Mouse (Mus musculus) 3T3-L1 (cell line): ENCODE data around the gene Cyp4f13.
A peak's percentile ranks its signal among the peaks of the same experiment; 100 is the strongest.

Experiments used
- DNase-seq: peaks from one replicate; pipeline ENCODE4 v3.0.0-alpha.2; 2015; ENCODE audit warnings: low read depth, low spot score

Gene Cyp4f13

DNA sequence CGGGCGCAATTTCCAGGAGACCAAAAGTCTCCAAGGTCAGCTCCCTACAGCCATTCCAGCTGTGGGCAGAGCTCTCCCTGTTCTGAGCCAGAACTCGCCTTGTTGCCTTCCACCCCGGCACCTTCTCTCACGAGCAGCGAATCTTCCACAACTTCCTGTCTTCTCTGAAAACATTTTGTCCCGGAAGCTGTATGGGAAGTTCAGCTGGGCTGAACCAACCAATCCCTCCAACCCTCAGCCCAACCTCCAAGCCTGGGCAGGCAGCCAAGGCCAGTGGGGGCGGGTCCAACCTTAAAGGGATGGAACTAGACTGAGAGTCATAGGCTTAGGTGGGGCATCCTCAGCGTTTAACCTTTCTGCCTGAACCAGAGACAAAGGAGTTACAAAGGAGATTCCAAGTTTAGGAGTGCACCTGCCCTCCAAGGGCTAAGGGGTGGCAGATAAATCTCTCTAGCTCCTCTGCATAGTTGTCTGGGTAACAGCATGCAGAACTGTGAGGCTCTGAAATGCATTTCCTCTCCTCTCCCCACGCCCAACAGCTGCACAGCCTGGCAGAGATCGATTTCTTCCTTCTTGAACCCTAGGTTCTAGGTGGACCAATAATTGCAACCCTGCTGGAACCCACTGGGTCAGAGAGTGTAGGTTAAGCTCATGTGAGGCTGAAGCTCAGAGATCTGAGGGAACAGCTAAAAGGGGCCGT, at the start of gene Cyp4f13:
Gene Cyp4f13 (minus strand): TSS at position 188 of the 700 bp plus-strand sequence.
- DNase-seq: peak; percentile 96

DNA sequence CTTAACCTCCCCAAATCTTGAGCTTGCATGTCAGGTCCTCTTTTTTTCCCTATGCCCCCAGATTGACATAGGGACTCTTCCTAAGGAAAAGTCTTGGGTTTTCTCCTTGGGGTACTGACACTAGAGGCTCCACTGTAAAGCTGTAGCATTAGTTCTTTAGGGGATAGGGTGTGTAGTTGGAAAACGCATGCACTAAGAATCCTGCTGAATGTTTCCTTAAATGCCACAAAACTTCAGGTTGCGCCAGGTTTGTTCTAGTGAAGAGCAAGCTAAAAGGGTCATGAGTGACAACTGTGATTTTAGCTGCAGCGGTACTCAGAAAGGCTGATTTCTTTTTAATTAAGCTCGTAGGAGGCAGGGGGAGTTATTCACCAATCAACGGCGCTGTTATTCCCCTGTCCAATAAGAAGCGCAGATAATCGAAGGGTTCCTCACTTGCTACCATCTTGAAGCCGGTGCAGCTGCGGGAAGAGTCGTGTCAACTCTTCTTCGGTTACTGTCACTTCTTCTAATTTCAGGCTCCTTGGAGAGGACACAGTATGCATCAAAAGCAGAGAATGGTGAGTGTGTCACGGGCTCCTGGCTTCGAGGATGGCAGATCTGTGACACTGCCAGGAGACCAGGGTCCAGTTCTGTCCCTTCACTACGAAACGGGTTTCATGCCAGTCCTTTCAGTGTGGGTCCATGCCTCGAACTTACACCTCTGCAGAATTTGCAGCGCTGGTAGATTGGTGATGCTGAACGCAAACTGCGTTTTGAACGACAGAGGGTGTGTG, 45.7 kb upstream of the Cyp4f13 start, which contains the start of gene Zfp952:
Gene Zfp952 (plus strand): TSS at position 431 of the 776 bp plus-strand sequence.
- DNase-seq: peak; percentile 94

DNA sequence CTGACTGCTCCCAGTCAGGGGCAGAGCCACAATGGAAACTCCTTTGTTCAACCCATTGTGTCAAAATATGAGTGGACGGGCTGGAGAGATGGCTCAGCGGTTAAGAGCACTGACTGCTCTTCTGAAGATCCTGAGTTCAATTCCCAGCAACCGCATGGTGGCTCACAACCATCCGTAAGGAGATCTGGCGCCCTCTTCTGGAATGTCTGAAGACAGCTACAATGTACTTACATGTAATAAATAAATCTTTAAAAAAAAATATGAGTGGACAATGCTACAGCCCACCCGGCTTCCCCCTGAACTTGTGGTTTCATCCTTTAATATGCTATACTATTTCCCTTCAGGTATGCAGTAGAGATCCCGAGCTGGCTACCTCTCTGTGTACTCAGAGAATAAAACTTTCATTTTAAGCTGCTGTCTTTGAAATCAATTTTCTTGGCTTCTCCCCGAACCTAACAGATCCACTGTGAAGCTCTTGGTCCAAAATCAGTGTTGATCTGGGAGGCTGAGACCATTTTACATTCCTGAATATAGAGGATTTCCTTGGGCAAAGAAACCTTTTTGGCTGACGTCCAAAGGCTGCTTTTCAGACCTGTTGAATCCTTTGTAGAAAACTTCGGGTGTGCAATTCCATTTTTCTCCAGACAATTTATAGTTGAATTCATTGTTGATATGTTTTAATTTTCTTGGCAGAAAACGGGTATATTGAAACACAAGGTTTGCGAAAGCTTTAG, 44.9 kb upstream of the Cyp4f13 start:
- DNase-seq: peak; percentile 11

DNA sequence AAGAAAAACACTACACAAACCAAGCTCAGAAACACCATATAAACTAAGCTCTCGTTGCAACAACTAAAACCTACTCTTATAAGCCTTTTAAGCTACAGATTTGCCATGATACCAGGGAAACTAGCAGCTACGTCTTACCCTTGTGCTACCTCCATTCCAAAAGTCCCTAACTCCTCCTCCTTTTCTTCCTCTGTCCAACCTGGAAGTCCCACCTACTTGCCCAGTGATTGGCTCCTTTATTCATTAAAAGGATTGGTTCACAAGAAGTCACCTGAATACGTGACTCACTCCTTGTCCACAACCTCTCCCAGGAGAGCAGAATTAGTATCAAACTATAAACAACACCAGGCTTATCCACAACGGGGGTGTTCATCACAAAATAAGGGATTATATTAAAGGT, 39.1 kb upstream of the Cyp4f13 start:
- DNase-seq: no peak

DNA sequence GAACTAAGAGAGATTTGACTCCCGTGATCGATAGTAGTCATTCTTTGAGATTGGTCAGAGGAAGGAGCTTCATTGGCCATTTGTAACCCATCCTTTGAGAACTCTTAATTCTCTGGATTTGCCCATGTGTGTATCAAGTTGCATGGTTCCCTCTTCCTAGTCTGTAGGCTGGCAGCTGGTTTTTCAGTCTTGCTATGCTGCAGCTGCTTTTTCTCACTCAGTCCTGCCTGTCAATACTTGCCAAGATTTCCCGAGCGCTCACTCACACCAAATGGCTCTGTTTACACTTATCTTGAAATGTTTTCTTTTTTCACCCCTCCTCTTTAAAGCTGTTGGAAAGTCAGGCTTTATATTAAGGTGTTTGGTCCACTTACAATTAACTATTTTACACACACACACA, 34.2 kb upstream of the Cyp4f13 start:
- no peak for DNase-seq

DNA sequence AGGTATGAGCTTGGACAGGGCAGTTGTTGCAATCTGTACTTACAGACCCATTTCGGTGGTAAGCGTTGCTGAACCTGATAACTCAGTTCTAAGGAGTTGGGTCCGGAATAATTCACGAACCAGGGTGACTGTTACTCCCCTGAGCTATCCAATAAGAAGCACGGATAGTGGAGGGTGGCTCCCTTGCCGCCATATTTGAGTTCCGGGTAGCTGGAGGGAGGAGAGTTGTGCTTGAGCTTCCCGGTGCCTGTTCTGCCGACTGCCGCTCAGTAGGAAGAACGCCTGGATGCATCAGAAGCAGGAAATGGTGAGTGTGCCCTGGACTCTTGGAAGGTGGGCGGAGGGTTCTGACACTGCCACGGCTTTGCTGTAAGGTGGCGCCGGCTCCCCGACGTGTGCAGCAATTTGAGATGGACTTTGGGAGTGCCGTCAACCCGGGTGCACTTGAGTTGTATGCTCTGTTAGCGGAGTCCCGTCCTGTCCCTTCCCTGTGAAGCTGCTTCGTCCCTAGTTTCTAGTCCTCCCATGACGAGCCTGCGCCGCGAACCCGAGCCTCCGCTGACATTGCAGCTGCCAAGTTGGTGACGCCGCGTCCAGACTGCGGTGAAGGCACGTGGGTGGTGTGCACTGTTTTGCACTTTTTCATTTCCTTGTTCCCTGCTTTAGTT, 18.6 kb upstream of the Cyp4f13 start, which contains the start of gene Zfp472:
Gene Zfp472 (plus strand): TSS at position 192 of the 668 bp plus-strand sequence.
- DNase-seq: peak; percentile 96

DNA sequence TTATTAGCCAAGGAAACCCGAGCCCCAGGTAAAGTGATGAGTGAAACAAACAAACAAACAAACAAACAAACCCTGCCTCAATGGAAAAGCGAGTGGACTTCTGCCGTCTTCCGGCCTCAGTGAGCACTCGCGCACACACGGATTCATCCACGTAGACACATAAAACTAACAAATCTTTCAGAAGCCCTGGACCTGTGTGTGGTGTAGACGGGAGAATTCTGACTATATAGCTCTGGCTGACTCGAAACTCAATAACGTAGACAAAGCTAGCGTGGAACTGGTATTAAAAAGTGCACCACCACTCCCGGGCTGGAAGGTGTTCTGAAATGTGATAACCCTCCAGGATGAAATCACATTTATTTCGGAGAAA, 18.0 kb upstream of the Cyp4f13 start:
- DNase-seq: no peak

DNA sequence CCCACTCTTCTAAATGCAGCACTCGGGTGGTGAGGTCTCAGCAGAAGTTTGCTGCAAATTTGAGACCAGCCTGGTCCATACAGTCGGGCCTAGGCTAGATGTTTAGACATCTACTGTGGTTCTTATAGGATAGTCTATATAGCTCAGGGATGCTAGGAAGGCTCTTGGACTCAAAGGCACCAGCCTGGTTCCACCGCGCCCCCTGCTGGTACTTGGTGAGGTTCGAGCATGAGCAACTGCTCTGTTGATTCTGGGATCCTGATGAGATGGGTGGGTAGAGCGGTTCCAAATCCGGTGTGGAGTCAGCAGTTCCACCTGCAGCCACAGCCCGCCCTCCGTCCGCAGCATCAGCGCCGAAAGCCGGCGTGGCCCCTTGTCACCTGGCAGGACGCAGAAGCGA, 4.2 kb upstream of the Cyp4f13 start:
- DNase-seq: peak; percentile 63

DNA sequence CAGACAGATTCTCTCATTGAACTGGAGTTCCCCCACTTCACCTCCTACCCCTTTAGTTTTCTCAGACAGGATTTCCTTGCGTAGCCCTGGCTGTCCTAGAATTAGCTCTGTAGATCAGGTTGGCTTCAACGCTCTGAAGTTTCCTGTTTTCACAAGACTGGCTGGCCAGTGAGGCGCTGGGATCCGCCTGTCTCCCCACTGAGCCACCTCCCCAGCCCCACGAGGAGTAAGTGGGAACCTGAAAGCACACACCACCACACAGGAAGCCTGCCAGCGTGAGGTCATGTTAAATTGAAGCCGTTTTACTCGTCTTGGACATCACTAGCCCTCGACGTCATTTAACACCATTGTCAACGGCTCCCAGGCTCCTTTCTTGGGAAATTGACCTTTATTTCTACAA, 3.8 kb upstream of the Cyp4f13 start:
- no peak for DNase-seq

DNA sequence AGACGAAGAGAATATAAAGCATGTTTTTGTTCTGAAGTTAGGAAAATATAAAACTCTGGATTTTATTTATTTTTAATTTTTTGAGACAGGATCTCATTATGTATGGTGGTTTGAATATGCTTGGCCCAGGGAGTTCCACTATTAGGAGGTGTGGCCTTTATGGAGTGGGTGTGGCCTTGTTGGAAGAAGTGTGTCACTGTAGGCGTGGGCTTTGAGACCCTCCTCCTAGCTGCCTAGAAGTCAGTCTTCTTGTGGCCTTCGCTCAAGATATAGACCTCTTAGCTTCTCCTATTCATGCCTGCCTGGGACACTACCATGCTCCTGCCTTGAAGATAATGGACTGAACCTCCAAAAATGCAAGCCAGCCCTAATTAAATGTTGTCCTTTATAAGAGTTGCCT, 2.9 kb upstream of the Cyp4f13 start:
- no peak for DNase-seq

DNA sequence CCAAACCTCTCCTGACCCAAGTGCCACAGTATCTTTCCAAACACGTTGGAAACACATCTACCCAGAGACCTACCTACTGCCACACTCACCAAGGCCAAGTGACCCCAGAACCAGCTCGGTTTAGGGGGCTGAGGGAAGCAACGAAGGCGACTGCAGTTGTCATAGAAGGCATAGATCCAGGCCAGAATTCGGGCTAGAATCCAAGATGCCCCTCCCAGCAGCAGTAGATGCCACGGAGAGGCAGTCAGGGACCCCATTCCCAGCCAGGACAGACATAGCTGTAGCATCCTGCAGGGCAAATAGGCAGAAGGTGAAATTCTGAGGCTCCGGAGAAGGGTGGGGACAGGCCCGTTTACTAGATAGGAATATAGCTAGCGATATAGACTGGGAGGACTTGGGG, 486 bp downstream of the Cyp4f13 start:
- no peak for DNase-seq

DNA sequence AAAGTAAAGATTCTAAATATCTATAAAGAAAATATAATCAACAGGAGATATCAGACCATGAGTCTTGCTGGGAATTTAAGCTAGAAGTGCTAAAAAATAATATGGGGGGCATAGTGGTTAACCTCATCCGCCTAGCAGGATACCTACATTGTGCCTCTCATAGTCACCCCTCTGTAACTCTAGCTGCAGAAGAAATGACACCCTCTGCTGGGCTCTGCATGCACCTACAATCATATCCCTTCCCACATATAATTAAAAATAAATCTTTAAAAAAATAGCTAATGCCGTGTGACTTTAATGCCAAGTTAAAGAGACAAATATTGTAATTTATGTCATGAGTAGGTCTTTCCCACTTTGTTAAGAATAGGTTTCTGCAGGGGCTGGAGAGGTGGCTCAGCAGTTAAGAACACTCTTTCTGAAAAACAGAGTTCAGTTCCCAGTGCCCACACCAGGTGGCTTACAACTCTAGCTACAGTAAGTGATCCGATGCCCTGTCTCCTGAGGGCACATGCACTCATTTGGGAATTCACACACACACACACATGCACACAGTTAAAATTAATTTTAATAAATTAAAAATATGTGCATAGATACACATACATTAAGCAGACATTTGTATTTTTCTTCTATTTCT, 2.7 kb downstream of the Cyp4f13 start:
- DNase-seq: peak; percentile 11

DNA sequence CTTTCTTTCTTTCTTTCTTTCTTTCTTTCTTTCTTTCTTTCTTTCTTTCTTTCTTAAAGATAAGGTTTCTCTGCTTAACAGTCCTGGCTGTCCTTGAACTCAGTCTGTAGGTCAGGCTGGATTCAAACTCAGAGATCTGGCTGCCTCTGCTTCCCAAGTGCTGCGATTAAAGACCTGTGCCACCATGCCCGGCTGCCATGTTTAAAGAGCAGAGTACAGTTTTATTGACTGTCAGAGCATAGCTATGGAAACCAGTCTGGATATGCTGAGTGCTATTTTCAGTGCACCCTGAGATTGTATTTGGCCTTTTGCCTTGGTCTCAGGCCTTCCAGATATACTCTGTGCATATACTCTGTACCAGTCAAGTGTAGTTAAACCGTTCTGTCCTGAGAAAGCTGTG, 3.5 kb downstream of the Cyp4f13 start:
- no peak for DNase-seq

DNA sequence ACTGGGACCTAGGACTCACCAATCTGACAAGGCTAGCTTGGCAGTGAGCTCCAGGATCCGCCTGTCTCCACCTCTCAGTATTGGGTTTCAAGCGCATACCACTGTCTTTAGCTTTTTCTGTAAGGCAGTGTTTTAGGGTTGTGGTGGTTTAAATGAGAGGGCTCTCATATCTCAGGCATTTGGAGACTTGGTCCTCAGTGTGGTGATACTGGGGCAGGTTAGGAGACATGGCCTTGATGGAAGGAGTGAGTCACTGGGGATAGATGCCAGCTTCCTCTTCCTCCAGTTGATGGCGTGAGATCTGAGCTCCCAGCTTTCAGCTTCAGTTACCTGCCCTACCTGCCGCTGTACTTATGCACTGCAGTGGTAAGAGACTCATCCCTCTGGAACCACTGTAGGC, 7.4 kb downstream of the Cyp4f13 start:
- no peak for DNase-seq

DNA sequence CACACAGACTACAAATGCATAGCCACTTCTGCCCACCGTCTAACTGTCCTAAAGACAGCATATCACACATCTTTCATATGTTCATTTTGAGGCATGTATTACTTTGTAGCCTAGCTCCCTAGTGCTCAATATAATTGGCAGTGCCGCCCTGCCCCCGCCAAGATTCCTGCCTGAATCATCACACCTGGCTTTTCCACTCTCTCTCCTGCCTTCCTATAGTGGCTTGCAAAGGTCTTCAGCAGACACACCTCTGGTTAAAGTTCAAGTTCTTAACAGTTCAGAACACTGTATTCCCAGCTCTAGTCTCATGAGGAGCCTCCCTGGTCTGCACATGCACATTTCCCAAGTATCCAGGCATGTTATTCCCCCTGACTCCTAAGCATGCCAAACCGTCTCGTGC, 19.4 kb downstream of the Cyp4f13 start:
- no peak for DNase-seq

DNA sequence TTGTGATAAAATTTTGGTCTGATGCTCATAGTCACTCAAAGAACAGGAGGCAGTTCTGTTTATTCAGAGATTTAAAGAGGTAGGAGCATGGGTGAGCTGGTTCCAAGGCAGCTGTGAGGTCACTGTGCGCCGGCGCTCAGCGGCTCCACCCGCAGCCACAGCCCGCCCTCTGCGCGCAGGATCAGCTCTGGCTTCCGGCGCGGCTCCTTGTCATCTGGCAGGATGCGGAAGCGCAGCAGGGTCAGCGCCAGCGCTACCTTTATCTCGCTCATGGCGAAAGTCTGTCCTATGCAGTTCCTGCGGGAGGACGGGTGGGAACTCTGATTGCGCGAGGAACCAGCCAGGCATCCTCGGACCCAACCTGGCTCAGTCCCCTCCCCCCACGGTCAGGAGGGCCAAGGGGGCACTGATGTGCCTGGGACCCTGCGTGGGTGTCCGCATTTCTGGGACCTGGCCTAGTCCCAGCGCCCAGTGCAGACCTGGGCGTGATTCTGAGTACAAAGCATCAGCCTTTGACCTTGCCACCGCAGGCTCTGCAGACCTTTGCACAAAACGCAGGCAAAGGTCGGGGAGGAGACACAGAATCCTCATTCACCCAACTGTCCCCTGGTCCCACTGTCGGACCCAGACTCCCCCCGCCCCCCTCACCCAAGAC, 22.4 kb downstream of the Cyp4f13 start:
- DNase-seq: no peak

DNA sequence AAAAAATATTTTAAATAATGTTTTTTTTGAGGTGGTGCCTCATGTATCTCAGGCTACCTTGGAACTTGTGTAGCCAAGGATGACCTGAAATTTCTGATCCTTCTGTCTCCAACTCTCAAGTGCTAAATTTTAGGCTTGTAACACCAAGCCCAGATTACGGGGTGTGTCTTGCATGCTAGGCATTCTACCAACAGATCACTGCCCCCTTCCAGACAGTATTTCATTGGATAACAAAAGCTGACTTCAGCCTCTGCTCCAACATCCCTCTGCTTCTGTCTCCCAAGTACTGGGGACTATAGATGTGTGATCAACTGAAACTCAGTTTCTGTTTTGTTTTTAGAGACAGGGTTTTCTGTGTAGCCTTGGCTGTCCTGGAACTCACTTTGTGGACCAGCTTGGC, 23.5 kb downstream of the Cyp4f13 start:
- no peak for DNase-seq

DNA sequence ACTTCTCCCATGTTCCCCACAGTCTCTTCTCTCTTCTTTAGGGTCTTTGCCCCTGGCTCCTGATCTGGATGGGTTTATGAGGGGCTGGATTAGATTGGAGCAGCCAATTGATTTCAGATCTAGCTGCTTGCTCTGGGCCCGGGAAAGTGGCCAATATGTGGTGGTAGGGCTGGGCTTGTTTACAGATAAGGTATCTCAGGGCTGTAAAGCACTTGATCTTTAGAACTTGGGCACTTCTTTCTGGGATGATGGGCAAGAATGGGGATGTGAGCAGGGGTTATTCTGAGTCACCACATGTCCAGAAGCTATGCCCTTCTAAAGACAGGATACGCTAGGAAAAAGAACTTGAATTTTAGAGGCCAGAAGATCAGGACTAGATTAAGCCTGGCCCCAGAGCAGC, 28.1 kb downstream of the Cyp4f13 start:
- DNase-seq: no peak

DNA sequence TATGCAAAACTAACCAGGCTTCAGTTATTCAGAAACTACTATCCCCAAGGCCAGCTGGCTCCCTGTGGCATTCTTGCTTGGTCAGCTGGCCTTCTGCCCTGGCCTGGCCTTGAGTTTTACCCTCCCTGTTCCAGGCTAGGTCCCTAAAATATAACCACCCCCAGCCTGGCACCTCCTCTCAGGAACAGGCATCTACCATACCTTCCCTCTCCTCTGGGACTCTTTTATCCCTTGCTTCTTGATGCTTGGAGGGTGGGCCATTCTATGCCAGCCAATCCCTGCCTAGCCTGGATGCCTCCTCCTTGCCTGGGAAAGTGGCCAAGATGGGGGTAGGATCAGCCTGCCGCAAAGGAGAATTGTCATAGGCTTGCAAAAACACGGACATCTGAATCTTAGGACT, 30.1 kb downstream of the Cyp4f13 start, which contains the start of gene Cyp4f14:
Gene Cyp4f14 (minus strand): TSS at position 212 of the 400 bp plus-strand sequence.
- peak; percentile 7 for DNase-seq

DNA sequence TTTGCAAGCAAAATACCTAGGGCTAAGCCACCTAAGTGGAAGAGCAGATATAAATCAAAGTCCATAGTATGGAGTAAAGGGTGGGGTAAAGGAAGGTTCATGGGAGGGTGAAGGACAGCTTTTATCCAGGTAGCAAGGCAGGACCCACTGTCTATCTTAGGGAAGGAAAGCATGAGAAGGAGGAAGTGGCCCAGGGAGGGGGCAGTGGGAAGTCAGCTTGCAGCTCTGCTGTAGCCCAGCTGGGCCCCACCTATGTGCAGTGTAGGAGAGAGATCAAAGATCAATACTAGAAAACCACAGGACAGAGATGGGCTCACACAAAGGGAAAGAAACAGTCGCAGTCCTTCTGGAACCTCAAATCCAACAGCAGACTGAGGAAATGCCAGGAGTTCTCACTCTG, 31.1 kb downstream of the Cyp4f13 start:
- no peak for DNase-seq

DNA sequence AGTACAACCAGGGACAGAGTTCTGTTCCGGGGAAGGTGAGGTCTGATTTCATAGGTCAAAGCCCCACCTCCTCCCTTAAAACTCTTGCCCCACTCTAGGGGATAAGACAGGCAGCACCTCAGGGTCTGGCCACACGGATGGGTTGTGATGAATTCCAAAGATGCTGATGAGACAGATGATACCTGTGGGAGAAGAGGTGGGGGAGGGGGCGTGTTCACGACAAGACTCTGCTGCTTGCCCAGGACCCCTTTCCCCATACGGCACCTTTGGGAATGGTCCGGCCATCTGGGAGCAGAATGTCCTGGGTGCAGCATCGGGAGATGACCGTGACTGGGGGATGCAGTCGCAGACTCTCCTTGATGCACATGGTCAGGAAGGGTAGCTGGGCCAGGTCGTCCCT, 41.0 kb downstream of the Cyp4f13 start:
- DNase-seq: no peak
